9 mouse cellular contexts compared by ENCODE assay signal in genomic region chr10:76728369-76728768, GRCm38 (mm10). TPM values are rescaled to one million over a fixed set of nuclear protein-coding genes. Genes with fewer than 3 reads are reported as not detected.
DNase-seq lines count a peak whose midpoint lies in the region; ATAC-seq lines count a peak whose summit lies in the region.
"Had no signal": no experiment of that assay in that cellular context is flagged by ENCODE, and none has a peak within 500 bp of the region (broad histone marks: within the 10 kb centered on the region; RNA-seq: fewer than 3 reads in every experiment).

No protein-coding gene starts in this region.

- H3K9ac ChIP-seq in forebrain, embryonic 15.5 days (replicated peaks), result no peak overlapping the region
- H3K9ac ChIP-seq in embryonic facial prominence, embryonic 14.5 days (ENCODE audit: low read depth, low read length), result no peak overlapping the region
- H3K9ac ChIP-seq in heart, embryonic 15.5 days, result no peak overlapping the region

- no peak for ATAC-seq in forebrain, embryonic 15.5 days (replicated peaks)
- no peak for ATAC-seq in embryonic facial prominence, embryonic 14.5 days (ENCODE audit: low read depth)
- ATAC-seq in heart, embryonic 15.5 days (replicated peaks; ENCODE audit: insufficient number of reproducible peaks, insufficient read depth, low FRiP score, low read depth), result no peak
- ATAC-seq: Patski had no signal

- H3K27ac ChIP-seq in forebrain, embryonic 10.5 days, result peak overlapping the region; percentile 66; the same call in 1 of the 2 replicates
- H3K27ac ChIP-seq in forebrain, embryonic 15.5 days (replicated peaks), result no peak overlapping the region
- H3K27ac ChIP-seq in embryonic facial prominence, embryonic 14.5 days (replicated peaks; ENCODE audit: low read depth, low read length), result no peak overlapping the region
- H3K27ac ChIP-seq in heart, embryonic 15.5 days, result no peak overlapping the region

- 10% methylated on average over 11 of the region's 11 CpGs for WGBS in forebrain, embryonic 10.5 days
- 12% methylated on average over 11 of the region's 11 CpGs for WGBS in forebrain, embryonic 15.5 days
- WGBS in embryonic facial prominence, embryonic 14.5 days, result 21% methylated on average over 11 of the region's 11 CpGs
- WGBS in heart, embryonic 15.5 days, result 14% methylated on average over 11 of the region's 11 CpGs

- H3K4me1 ChIP-seq in forebrain, embryonic 10.5 days, result peaks cover 41% of the 10 kb centered on the region
- H3K4me1 ChIP-seq in forebrain, embryonic 15.5 days, result peaks cover 12% of the 10 kb centered on the region
- H3K4me1 ChIP-seq in embryonic facial prominence, embryonic 14.5 days (ENCODE audit: control insufficient read depth, insufficient read depth, low read length), result peaks cover 58% of the 10 kb centered on the region
- H3K4me1 ChIP-seq in heart, embryonic 15.5 days (replicated peaks), result peaks cover 49% of the 10 kb centered on the region

- no peaks in the 10 kb centered on the region for H3K9me3 ChIP-seq in forebrain, embryonic 10.5 days
- H3K9me3 ChIP-seq in forebrain, embryonic 15.5 days, result no peaks in the 10 kb centered on the region
- H3K9me3 ChIP-seq in embryonic facial prominence, embryonic 14.5 days (ENCODE audit: control insufficient read depth, low read length), result no peaks in the 10 kb centered on the region
- no peaks in the 10 kb centered on the region for H3K9me3 ChIP-seq in heart, embryonic 15.5 days (replicated peaks)

- H3K27me3 ChIP-seq in forebrain, embryonic 10.5 days (ENCODE audit: poor library complexity, severe bottlenecking), result peaks cover 6% of the 10 kb centered on the region; the same call in 1 of the 2 replicates
- no peaks in the 10 kb centered on the region for H3K27me3 ChIP-seq in forebrain, embryonic 15.5 days
- H3K27me3 ChIP-seq in embryonic facial prominence, embryonic 14.5 days (replicated peaks; ENCODE audit: control insufficient read depth, insufficient read depth, low read length), result no peaks in the 10 kb centered on the region
- H3K27me3 ChIP-seq in heart, embryonic 15.5 days, result no peaks in the 10 kb centered on the region
- H3K27me3 ChIP-seq: Patski had no signal

- peak; percentile 72 for DNase-seq in forebrain, embryonic 10.5 days (ENCODE audit: extremely low spot score, low spot score)
- DNase-seq in adrenal gland, postnatal 10 days, result peak; percentile 88
- DNase-seq in embryonic facial prominence, embryonic 14.5 days (ENCODE audit: low spot score), result peak; percentile 88
- peak; percentile 79 to 80 for DNase-seq in left cerebral cortex, postnatal 14 days (ENCODE audit: low spot score in 2 of 2)
- DNase-seq in neural tube, embryonic 10.5 days (ENCODE audit: extremely low spot score, low spot score), result peak; percentile 77
- DNase-seq in thymus, postnatal 4 days, result peak; percentile 80

- H3K4me3 ChIP-seq in forebrain, embryonic 10.5 days, result peak overlapping the region; percentile 22; the same call in 1 of the 2 replicates
- no peak overlapping the region for H3K4me3 ChIP-seq in forebrain, embryonic 15.5 days
- H3K4me3 ChIP-seq in embryonic facial prominence, embryonic 14.5 days (ENCODE audit: low read depth, low read length), result no peak overlapping the region
- no peak overlapping the region for H3K4me3 ChIP-seq in heart, embryonic 15.5 days

- intact Hi-C loops in left cerebral cortex, postnatal 14 days (cut with DNase I), result no loop called here

- H3K4me2 ChIP-seq in forebrain, embryonic 15.5 days (replicated peaks), result no peak overlapping the region
- H3K4me2 ChIP-seq in embryonic facial prominence, embryonic 14.5 days (ENCODE audit: low read depth, low read length), result no peak overlapping the region
- H3K4me2 ChIP-seq in heart, embryonic 15.5 days, result peak overlapping the region; percentile 32

- no peaks in the 10 kb centered on the region for H3K36me3 ChIP-seq in forebrain, embryonic 10.5 days (replicated peaks)
- H3K36me3 ChIP-seq in forebrain, embryonic 15.5 days, result no peaks in the 10 kb centered on the region
- peaks cover 2% of the 10 kb centered on the region for H3K36me3 ChIP-seq in embryonic facial prominence, embryonic 14.5 days (ENCODE audit: control insufficient read depth, insufficient read depth, low read length)
- H3K36me3 ChIP-seq in heart, embryonic 15.5 days, result no peaks in the 10 kb centered on the region

RNA-seq across cellular contexts. Expression of gene Col6a1, which starts 2.4 kb away (rescaled TPM):
- 3.2 TPM in 2 replicates for polyA plus RNA-seq in forebrain, embryonic 10.5 days (2016; fragmentation: Nextera tagmentation; extraction: Ambion mirVana)
- 8.1 and 8.3 TPM in 2 replicates for polyA plus RNA-seq in forebrain, embryonic 15.5 days (2015; fragmentation: Nextera tagmentation; extraction: Ambion mirVana)
- total RNA-seq in adrenal gland, postnatal 10 days (2021), result 100 to 1,000 TPM; 228 to 231 TPM
- 405 and 419 TPM in 2 replicates for polyA plus RNA-seq in embryonic facial prominence, embryonic 14.5 days (2014; fragmentation: Nextera tagmentation; extraction: Ambion mirVana)
- polyA plus RNA-seq in heart, embryonic 15.5 days (2015; fragmentation: Nextera tagmentation; extraction: Ambion mirVana), result 90.9 and 128 TPM in 2 replicates
- total RNA-seq in left cerebral cortex, postnatal 14 days (2021), result 10 to 100 TPM; 40.5 to 44.3 TPM
